Mouse (Mus musculus): ENCODE results near the gene Ptk6.
"Not testable (repeated sequence)": the region's sequence is repeated elsewhere in the genome, so short reads cannot be mapped to it uniquely, and the experiment has no call there.

- not testable (repeated sequence) for TF ChIP-seq CTCF (IDR thresholded peaks at IDR 0.05 in 2 of 3, conservative IDR thresholded peaks at IDR 0.05 in 1 of 3; ENCODE audit: control insufficient read depth in 1 of 3, insufficient read depth in 1 of 3, low read depth in 2 of 3, low read length in 3 of 3, poor library complexity in 1 of 3, severe bottlenecking in 1 of 3); POLR2A (IDR thresholded peaks at IDR 0.05; ENCODE audit: control insufficient read depth in 1 of 2, insufficient read depth in 1 of 2, low read depth in 1 of 2, low read length in 2 of 2, poor library complexity in 1 of 2); TAL1 (IDR thresholded peaks at IDR 0.05; ENCODE audit: low read length); UBTF (IDR thresholded peaks at IDR 0.05; ENCODE audit: borderline replicate concordance, insufficient read depth, low read depth, low read length); MAX (IDR thresholded peaks at IDR 0.05; ENCODE audit: low read length); USF1 (IDR thresholded peaks at IDR 0.05; ENCODE audit: low read depth, low read length)
Observed at GRCm38 (mm10) chr2:181191385-181191784, 11.2 kb downstream of the Ptk6 start.
